Mouse (Mus musculus): Measurements from ENCODE around the gene Dlgap4.

The Dlgap4 gene

DNA sequence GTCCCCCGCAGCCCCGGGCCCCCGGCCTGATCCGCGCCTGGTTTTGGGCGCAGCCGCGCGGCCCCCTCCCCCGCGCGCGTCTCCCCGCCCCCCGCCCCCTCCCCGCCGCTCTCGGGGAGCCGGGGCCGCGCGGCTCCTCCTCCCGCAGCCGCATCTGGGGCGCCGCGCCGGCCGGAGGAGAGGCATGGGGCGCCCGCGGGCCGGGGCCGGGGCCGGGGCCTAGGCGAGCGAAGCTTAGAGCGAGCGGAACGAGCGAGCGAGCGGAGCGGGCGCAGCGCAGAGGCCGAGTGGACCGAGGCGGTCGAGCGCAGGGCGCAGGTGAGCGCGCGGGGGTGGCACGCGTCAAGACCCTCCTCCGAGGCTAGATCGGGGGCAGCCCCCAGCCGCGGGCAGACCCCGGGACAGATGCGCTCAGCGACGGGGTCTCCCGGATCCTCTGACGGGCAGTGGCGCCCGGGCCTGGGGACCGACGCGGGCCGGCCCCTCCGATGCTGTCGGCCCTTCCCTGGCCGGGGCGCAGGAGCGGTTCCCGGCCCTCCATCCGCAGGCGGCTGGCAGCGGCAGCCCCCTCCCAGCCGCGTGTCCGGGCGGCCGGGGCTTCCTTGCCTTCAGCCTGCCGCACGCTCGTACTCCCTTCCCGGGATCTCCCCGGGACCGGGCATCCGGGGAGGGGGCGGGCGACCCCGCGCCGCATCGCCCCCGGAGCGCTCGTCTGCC, at the start of gene Dlgap4:
TSS of gene Dlgap4 (plus strand) at position 165 of the 717 bp plus-strand sequence.
- DNase-seq: peak in 1 of 2 experiments; percentile 28

DNA sequence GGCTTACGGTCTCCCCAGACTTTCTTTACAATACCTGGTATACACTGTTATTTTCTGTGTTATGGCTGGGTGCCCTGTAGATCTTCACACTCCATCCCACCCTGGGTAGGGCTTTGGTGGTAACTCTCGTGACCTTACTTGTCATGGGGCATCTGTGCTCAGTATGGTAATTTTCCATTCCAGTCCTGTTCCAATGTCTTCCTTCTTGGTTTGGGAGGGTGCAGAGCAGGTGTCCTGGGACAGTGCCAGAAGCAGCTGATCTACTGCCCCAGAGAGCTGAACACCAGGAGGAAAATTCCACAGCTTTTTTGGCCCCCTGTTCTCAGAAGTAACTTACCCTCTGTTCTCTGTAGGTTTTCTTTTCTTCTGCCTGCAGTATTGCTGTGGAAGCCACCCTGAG, 47.0 kb upstream of the Dlgap4 start:
- no peak for DNase-seq

GRCm38 (mm10) chr2:156568647-156569046, 44.9 kb upstream of the Dlgap4 start:
- DNase-seq: no peak

- DNase-seq: no peak
These were observed 44.2 kb upstream of the Dlgap4 start for GRCm38 (mm10) chr2:156569261-156569660.

- DNase-seq: no peak
These were observed 42.0 kb upstream of the Dlgap4 start for GRCm38 (mm10) chr2:156571521-156571920.

DNA sequence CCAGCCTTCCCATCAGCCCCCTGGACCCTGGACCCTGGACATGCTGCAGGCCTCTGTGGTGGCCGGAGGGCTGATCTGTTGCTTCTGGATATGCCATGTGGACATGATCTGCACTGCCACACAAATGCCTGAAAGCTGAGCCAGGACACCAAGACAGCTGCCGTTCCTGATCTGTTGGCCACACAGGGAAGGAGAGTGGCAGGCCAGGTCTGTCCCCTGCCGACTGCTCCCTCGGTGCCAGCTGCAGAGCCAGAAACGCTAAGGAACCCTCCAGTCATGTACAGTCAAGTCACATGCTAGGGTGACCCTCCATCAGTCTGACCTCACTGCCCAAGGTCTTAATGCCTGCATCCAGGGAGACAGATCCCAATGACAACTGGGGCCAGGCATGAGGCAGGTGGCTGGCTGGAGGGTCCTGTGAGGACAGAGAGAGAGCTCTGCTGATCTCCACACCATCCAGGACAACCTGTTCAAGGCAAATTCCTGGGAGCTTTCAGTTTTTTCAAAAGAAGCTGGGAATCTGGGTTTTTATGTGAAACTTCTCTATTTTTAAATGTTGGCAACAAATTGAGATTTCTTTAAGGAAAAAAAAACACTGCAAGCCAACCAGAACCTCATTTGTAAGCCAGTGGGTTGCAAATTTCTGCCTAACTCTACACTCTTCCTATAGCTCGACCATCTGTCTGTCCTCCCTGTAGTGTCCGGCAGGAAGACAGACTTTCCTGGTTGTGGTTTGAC, 36.5 kb upstream of the Dlgap4 start:
- no peak for DNase-seq

- no peak for DNase-seq
These were observed 33.0 kb upstream of the Dlgap4 start for GRCm38 (mm10) chr2:156580507-156580906.

DNA sequence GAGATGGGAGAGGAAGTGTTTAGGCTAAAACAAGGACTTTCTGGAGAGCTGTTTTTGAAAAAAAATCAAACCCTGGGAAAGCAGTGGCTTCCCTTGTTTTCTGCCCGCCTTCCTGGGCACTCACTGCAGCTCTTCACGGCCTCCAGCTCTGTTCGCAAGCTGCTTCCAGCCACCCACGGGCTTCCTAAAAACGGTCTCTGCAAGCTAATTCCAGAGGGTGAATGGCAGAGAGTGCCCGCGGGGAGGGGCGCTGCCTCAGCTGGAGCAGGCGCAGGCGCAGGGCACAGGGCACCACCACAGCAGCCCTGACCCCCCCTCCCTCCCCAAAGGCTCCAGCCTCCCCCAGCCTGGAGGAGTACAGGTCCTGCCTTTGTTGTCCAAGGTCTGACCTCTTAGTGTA, 32.3 kb upstream of the Dlgap4 start:
- DNase-seq: no peak

GRCm38 (mm10) chr2:156582887-156583286, 30.6 kb upstream of the Dlgap4 start:
- no peak for DNase-seq

DNA sequence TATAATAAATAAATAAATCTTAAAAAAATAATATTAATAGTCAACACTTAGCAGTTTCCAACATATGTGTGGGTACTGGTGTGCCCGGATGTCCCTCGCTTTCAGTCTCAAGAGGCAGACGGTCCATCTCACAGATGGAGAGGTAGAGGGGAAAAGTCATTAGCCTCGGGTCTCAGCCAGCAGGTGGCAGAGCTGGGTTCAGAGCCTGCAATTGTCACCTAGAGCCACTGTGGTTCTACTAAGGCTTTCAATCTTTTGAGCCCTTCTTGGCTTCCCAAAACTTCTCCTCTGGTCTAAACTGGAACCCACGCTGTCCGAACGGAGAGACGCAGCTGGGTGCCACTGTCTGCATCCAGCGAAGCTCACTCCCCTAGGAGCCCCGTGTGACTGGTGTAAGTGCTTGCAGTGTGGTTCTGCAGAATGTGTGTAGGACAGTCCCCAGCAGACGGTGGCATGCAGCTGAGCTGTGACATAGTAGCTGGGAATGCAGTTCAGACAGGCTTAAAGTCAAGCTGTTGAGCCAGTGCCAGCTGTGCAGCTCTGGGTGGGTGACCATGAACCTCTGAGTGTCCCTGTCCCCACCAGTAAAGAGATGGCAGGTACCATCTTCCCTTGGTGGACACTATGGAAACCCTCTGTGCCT, 29.2 kb upstream of the Dlgap4 start:
- DNase-seq: peak; percentile 12 to 21

GRCm38 (mm10) chr2:156584797-156585471, 28.6 kb upstream of the Dlgap4 start:
- no peak for DNase-seq

DNA sequence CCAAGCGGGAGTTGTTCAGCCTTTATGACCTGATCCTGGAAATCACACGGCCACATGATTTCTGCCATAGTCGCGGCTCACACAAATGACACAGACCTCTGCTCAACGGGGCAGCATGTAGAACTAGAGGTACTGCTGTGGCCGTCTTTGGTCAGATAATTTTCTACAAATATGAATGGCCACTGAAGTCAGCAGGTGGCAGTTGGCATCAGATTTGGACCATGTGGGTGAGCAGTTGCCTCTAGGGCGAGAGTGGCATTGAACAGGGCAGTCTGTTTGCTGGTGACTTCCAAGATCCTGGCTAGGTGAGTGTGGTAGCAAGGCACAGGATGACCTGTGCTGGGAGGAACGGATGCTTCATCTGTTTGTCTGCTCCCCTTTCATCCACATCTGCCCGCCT, 24.0 kb upstream of the Dlgap4 start:
- no peak for DNase-seq

- no peak for DNase-seq
These were observed 18.5 kb upstream of the Dlgap4 start for GRCm38 (mm10) chr2:156594987-156595490.

DNA sequence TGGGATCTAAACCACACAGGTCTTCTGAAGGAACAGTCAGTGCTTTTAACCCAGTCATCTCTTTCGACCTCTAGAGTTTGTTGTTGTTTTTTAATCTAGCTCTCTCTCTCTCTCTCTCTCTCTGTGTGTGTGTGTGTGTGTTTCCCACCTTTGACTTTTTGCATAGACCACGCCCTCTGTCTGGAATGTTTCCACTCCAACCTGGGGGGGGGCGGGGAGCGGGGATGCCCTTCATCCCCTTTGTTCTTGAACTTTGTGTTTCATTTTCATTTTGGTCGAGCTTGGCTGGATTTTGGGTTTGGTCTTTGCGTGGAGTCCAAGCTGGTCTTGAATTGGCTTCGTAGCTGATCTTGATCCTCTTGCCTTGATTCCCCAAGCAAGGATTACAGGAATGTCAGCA, 10.9 kb upstream of the Dlgap4 start:
- no peak for DNase-seq

- no peak for DNase-seq
These were observed 9.8 kb upstream of the Dlgap4 start for GRCm38 (mm10) chr2:156603671-156604070.

- DNase-seq: no peak
These were observed 8.4 kb upstream of the Dlgap4 start for GRCm38 (mm10) chr2:156605144-156605543.

DNA sequence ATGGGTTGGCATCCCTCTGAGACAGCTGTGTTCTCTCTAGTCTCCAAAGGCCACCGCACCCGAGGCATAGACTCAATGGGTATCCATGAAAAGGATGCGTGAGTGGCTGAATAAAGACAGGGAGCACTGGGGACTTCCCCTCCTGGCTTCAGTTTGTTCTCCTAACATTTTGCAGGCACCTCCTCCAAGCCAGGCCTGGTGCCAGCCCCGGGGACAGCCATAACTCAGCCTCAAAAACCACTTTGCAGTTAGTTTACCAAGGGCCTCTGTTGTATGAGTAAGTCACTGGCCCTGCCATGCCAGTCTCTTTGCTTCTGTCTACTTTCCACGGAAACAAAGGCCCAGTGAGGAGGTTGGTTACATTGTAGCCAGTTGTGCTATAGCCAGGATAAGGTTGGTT, 7.5 kb upstream of the Dlgap4 start:
- no peak for DNase-seq

- peak; percentile 48 to 49 for DNase-seq
These were observed 394 bp upstream of the Dlgap4 start for GRCm38 (mm10) chr2:156613081-156613540.

DNA sequence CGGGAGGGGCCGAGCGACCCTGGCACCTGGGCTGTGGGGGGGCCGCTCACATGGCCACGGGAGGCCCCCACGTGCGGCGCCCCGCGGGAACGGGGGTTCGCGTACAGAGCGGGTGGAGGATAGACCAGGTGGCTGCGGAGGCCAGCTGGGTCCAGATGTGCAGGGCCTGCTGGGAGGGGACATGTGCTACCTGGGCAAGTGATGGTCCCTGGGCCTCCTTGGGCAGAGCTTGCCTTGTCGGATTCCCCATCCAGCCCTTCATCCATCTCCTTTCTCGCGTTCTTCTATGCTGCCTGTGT, 702 bp downstream of the Dlgap4 start:
- no peak for DNase-seq

DNA sequence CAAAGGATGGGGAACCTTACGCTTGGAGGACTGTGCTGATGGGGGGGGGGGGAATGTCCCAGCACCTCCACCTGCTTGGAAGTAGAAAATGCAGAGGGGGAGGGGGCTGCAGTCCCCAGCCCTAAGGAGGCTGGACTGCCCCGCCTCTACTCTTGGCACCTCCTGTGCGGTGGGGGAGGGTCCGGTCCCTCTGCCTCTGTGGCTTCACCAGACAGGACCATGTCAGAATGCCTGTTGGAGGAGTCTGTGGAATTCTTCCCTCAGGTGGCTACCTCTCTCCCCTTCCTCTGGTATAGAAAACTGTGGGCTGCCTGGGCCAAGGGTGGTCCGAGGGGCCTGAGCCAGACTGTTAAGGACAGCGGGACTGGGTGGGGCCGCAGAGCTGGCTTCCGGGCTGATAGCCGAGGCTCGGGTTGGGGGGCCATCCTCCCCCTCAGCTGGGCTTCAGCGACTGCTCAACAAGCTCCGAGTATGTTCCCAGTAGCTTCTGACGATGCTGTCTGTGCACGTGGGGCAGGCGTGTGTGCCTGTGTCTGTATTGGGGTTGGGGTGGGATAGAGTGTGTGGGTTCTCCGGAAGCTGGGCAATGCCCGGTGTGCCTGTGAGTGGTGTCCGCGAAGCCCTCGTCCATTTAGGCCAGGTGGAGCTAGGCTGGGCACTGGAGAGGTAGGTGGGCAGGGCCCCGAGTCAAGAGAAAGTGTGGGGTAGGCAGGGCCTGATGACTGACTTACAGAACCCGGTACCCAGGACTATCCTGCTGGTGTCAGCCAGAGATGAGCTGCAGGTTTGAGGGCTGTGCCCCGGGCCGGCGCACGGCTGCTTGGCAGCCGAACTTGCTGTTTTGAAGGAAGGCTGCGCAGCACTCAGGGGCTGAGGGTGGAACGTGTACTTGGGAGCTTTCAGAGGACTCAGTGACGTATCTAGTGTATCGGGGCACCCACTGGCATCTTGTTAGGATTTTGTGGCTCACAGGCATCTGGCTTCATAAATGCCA, 1.5 kb downstream of the Dlgap4 start:
- no peak for DNase-seq

DNA sequence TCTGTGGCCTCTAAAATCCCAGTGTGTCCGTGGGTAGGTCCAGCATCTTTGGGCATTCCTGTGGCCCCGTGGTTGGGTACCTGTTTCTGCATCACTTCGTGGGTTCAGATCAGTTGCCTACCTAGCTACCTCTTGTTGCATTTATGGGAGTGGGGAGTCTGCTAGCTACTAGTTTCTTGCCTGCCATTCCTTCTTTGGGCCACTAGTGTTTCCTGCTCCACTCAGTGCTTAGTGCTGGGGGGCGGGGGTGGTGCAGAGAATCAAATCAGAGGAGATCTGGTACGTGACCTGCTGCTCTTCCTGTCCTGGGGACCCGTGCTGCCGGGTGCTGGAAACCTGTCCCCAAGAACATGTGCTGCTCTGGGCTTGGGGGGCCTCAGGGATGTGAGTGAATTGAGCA, 3.0 kb downstream of the Dlgap4 start:
- no peak for DNase-seq

DNA sequence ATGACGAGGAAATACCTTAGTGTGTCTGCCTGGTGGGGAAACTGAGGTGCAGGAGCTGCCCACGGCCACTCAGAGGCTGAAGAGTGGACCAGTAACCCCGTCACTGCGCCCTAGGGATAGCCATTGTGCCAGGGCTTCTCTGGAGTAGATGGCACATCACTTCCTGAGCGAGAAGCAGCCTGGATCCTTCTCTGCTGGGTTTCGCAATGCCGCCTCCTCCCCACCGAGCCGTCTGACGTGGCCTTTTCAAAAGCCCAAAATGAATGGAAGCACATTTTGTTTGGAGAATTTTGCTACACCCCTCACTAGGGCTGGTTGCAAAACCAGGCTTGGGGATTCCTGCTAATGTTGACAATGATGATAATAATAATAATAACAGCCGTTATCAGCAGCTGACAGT, 4.0 kb downstream of the Dlgap4 start:
- DNase-seq: no peak

Data from thymus, postnatal 36 days (tissue).